Mouse (Mus musculus): ENCODE measurements around the gene Amigo3. TPM values are rescaled to one million over a fixed set of nuclear protein-coding genes. Genes with fewer than 3 reads are reported as not detected.

The Amigo3 gene
- polyA plus RNA-seq, 1 experiment from 2014 or later: 1.7 TPM

GRCm38 (mm10) chr9:108071801-108072200 lies 18.8 kb downstream of the Amigo3 start:
- ATAC-seq: no peak
- Histone ChIP-seq H3K4me3 (ENCODE audit: low read depth, low read length) (no peak overlapping the region), H3K9me3 (ENCODE audit: low read length) (no peaks in the 10 kb centered on the region), H3K36me3 (ENCODE audit: insufficient read depth, low read length) (peaks cover 8% of the 10 kb centered on the region; the same call in 1 of the 2 replicates), H3K4me1 (ENCODE audit: insufficient read depth, low read depth, low read length) (no peaks in the 10 kb centered on the region), H3K27me3 (replicated peaks; ENCODE audit: insufficient read depth, low read length) (no peaks in the 10 kb centered on the region), H3K4me2 (replicated peaks; ENCODE audit: low read depth, low read length) (no peak overlapping the region), H3K27ac (ENCODE audit: low read length) (no peak overlapping the region), H3K9ac (replicated peaks; ENCODE audit: low read depth) (no peak overlapping the region)
- 71% methylated on average over 4 of the region's 4 CpGs for WGBS
- no peak for DNase-seq (ENCODE audit: low spot score)
- TF ChIP-seq CTCF (IDR thresholded peaks at IDR 0.05) (no peak), EP300 (IDR thresholded peaks at IDR 0.05) (no peak)

GRCm38 (mm10) chr9:108072481-108072924 lies 19.5 kb downstream of the Amigo3 start:
- WGBS: 60% methylated on average over 9 of the region's 9 CpGs
- Histone ChIP-seq H3K27me3 (replicated peaks; ENCODE audit: insufficient read depth, low read length) (no peaks in the 10 kb centered on the region), H3K4me1 (ENCODE audit: insufficient read depth, low read depth, low read length) (no peaks in the 10 kb centered on the region), H3K27ac (ENCODE audit: low read length) (no peak overlapping the region), H3K4me2 (replicated peaks; ENCODE audit: low read depth, low read length) (no peak overlapping the region), H3K36me3 (ENCODE audit: insufficient read depth, low read length) (peaks cover 5% of the 10 kb centered on the region; the same call in 1 of the 2 replicates), H3K4me3 (ENCODE audit: low read depth, low read length) (no peak overlapping the region), H3K9ac (replicated peaks; ENCODE audit: low read depth) (no peak overlapping the region), H3K9me3 (ENCODE audit: low read length) (no peaks in the 10 kb centered on the region)
- TF ChIP-seq CTCF (IDR thresholded peaks at IDR 0.05) (no peak), EP300 (IDR thresholded peaks at IDR 0.05) (no peak)
- no peak for ATAC-seq
- no peak for DNase-seq (ENCODE audit: low spot score)

GRCm38 (mm10) chr9:108073141-108073930 lies 20.4 kb downstream of the Amigo3 start:
- ATAC-seq (no peak), DNase-seq (ENCODE audit: low spot score) (no peak)
- Histone ChIP-seq H3K27ac (ENCODE audit: low read length) (no peak overlapping the region), H3K27me3 (replicated peaks; ENCODE audit: insufficient read depth, low read length) (no peaks in the 10 kb centered on the region), H3K36me3 (ENCODE audit: insufficient read depth, low read length) (peaks cover 5% of the 10 kb centered on the region; the same call in 1 of the 2 replicates), H3K9ac (replicated peaks; ENCODE audit: low read depth) (no peak overlapping the region), H3K4me2 (replicated peaks; ENCODE audit: low read depth, low read length) (no peak overlapping the region), H3K4me1 (ENCODE audit: insufficient read depth, low read depth, low read length) (peaks cover 5% of the 10 kb centered on the region; the same call in 1 of the 2 replicates), H3K9me3 (ENCODE audit: low read length) (no peaks in the 10 kb centered on the region), H3K4me3 (ENCODE audit: low read depth, low read length) (no peak overlapping the region)
- WGBS: 67% methylated on average over 7 of the region's 7 CpGs
- no peak for TF ChIP-seq CTCF (IDR thresholded peaks at IDR 0.05)

- Histone ChIP-seq H3K9ac (replicated peaks; ENCODE audit: low read depth) (peak within 1 kb of the TSS; percentile 88), H3K36me3 (ENCODE audit: insufficient read depth, low read length) (0 out of 2 replicates have a peak, but pooled peaks cover 8% of the 10 kb centered on the region), H3K4me1 (ENCODE audit: insufficient read depth, low read depth, low read length) (peaks cover 15% of the 10 kb centered on the region), H3K27me3 (replicated peaks; ENCODE audit: insufficient read depth, low read length) (peaks cover 5% of the 10 kb centered on the region; the same call in 1 of the 2 replicates), H3K9me3 (ENCODE audit: low read length) (no peaks in the 10 kb centered on the region), H3K27ac (ENCODE audit: low read length) (no peak within 1 kb of the TSS), H3K4me2 (replicated peaks; ENCODE audit: low read depth, low read length) (peak within 1 kb of the TSS; percentile 89), H3K4me3 (ENCODE audit: low read depth, low read length) (peak within 1 kb of the TSS; percentile 65)
- no peak for TF ChIP-seq EP300 (IDR thresholded peaks at IDR 0.05)
- no peak for TF ChIP-seq CTCF (IDR thresholded peaks at IDR 0.05)
- ATAC-seq (peak; percentile 3; the same call in 1 of the 2 replicates), DNase-seq (ENCODE audit: low spot score) (no peak)
- WGBS: 71% methylated on average over 5 of the region's 5 CpGs
These were observed 27.2 kb downstream of the Amigo3 start, which contains the start of gene Mst1 for GRCm38 (mm10) chr9:108080168-108080567. Gene Mst1 (plus strand): TSS chr9:108080436.

- ATAC-seq: no peak
- H3K27ac ChIP-seq (ENCODE audit: low read length): no peak overlapping the region
- no peak for DNase-seq (ENCODE audit: low spot score)
- H3K4me2 ChIP-seq (replicated peaks; ENCODE audit: low read depth, low read length): peak overlapping the region; percentile 36
- no peaks in the 10 kb centered on the region for H3K9me3 ChIP-seq (ENCODE audit: low read length)
- H3K36me3 ChIP-seq (ENCODE audit: insufficient read depth, low read length): peaks cover 28% of the 10 kb centered on the region; the same call in 1 of the 2 replicates
- H3K4me3 ChIP-seq (ENCODE audit: low read depth, low read length): no peak overlapping the region
- peaks cover 15% of the 10 kb centered on the region for H3K4me1 ChIP-seq (ENCODE audit: insufficient read depth, low read depth, low read length)
- no peak for TF ChIP-seq EP300 (IDR thresholded peaks at IDR 0.05)
- no peak for TF ChIP-seq CTCF (IDR thresholded peaks at IDR 0.05)
- WGBS: 3% methylated on average over 19 of the region's 19 CpGs
- peaks cover 5% of the 10 kb centered on the region; the same call in 1 of the 2 replicates for H3K27me3 ChIP-seq (replicated peaks; ENCODE audit: insufficient read depth, low read length)
- peak overlapping the region; percentile 19; the same call in 1 of the 2 replicates for H3K9ac ChIP-seq (replicated peaks; ENCODE audit: low read depth)
These were observed 29.6 kb downstream of the Amigo3 start for GRCm38 (mm10) chr9:108082549-108082948.

- H3K4me1 ChIP-seq (ENCODE audit: insufficient read depth, low read depth, low read length): peaks cover 14% of the 10 kb centered on the region
- no peaks in the 10 kb centered on the region for H3K9me3 ChIP-seq (ENCODE audit: low read length)
- DNase-seq (ENCODE audit: low spot score) (no peak), ATAC-seq (no peak)
- TF ChIP-seq CTCF (IDR thresholded peaks at IDR 0.05) (no peak), EP300 (IDR thresholded peaks at IDR 0.05) (no peak)
- WGBS: 32% methylated on average over 12 of the region's 12 CpGs
- peaks cover 5% of the 10 kb centered on the region; the same call in 1 of the 2 replicates for H3K27me3 ChIP-seq (replicated peaks; ENCODE audit: insufficient read depth, low read length)
- no peak within 1 kb of the TSS for H3K27ac ChIP-seq (ENCODE audit: low read length)
- peaks cover 28% of the 10 kb centered on the region; the same call in 1 of the 2 replicates for H3K36me3 ChIP-seq (ENCODE audit: insufficient read depth, low read length)
- no peak within 1 kb of the TSS for H3K4me3 ChIP-seq (ENCODE audit: low read depth, low read length)
- H3K4me2 ChIP-seq (replicated peaks; ENCODE audit: low read depth, low read length): peak within 1 kb of the TSS; percentile 36
- peak within 1 kb of the TSS; percentile 19; the same call in 1 of the 2 replicates for H3K9ac ChIP-seq (replicated peaks; ENCODE audit: low read depth)
These were observed 30.1 kb downstream of the Amigo3 start, which contains the start of gene Rnf123 for GRCm38 (mm10) chr9:108082988-108083431. Gene Rnf123 (minus strand): TSS chr9:108083346.

All from lung, postnatal 0 days (tissue).